Mouse (Mus musculus) cortical plate, adult 2 months (tissue): Measurements from ENCODE around the gene Mpv17l2.
A peak's percentile ranks its signal among the peaks of the same experiment; 100 is the strongest.

Experiments used
- CTCF ChIP-seq: fragments of 200-500 bp; IDR thresholded peaks from 2 replicates; pipeline ENCODE4 v1.5.1; 2011; ENCODE audit warnings: mild to moderate bottlenecking, control low read depth, low read length; ENCODE audit not compliant: insufficient read depth; ENCODE audit errors: extremely low read depth
- POLR2A ChIP-seq: fragments of 200-500 bp; IDR thresholded peaks from 2 replicates; pipeline ENCODE4 v1.6.1; 2011; ENCODE audit warnings: mild to moderate bottlenecking, low read length, control low read depth; ENCODE audit not compliant: insufficient read depth; ENCODE audit errors: extremely low read depth

DNA sequence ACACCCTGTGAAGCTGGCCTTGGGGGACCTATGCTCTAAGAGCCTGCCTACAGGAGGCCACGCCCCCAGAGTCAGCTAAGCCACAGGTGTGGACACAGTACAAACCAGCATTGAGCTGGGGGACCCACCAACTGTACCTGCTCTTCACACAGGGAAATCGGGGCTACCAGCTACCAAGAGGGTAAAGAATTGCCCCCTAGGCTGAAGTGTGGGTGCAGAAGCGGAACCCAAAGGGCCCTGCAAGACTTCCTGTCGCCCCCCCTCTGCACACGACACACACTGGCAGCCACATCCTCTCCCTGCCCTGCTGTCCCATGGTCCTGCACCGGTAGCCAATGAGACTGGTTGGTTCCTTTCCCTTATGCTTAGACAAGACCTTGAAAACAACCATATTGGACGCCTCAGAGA, 30.6 kb upstream of the Mpv17l2 start:
- TF ChIP-seq POLR2A (0 out of 2 replicates have a peak, but pooled peaks have one; percentile 16), CTCF (no peak)
